Mouse (Mus musculus) spleen, adult 18-20 months (tissue): ENCODE results near the gene Rab3il1.

Experiments used
- DNase-seq, 2 experiments: peaks; one replicate each; pipeline ENCODE4 v3.0.0; 2022; ENCODE audit warnings: mixed read lengths in 2 of 2

Gene Rab3il1

GRCm38 (mm10) chr19:10041388-10042148, 40.1 kb downstream of the Rab3il1 start, which contains the start of gene Fads3:
Fads3 (plus strand) TSS chr19:10041569.
- DNase-seq: peak; percentile 33 to 46

GRCm38 (mm10) chr19:10042232-10042631, 40.8 kb downstream of the Rab3il1 start:
- no peak for DNase-seq

- DNase-seq: no peak
Observed at GRCm38 (mm10) chr19:10042816-10043215, 41.3 kb downstream of the Rab3il1 start.

GRCm38 (mm10) chr19:10043643-10044042, 42.2 kb downstream of the Rab3il1 start:
- DNase-seq: no peak

- DNase-seq: no peak
Observed at GRCm38 (mm10) chr19:10045707-10046106, 44.2 kb downstream of the Rab3il1 start.

- DNase-seq: no peak
Observed at GRCm38 (mm10) chr19:10046346-10046745, 44.9 kb downstream of the Rab3il1 start.

GRCm38 (mm10) chr19:10046983-10047382, 45.5 kb downstream of the Rab3il1 start:
- peak; percentile 35 to 38 for DNase-seq

- DNase-seq: no peak
Observed at GRCm38 (mm10) chr19:10049533-10049932, 48.1 kb downstream of the Rab3il1 start.

- no peak for DNase-seq
Observed at GRCm38 (mm10) chr19:10050438-10050837, 49.0 kb downstream of the Rab3il1 start.

GRCm38 (mm10) chr19:10052698-10053097, 51.2 kb downstream of the Rab3il1 start:
- no peak for DNase-seq

- DNase-seq: no peak
Observed at GRCm38 (mm10) chr19:10053692-10054260, 52.3 kb downstream of the Rab3il1 start.

GRCm38 (mm10) chr19:10054361-10055075, 53.0 kb downstream of the Rab3il1 start:
- no peak for DNase-seq

GRCm38 (mm10) chr19:10055261-10055660, 53.8 kb downstream of the Rab3il1 start:
- DNase-seq: no peak

GRCm38 (mm10) chr19:10055783-10056660, 54.6 kb downstream of the Rab3il1 start:
- no peak for DNase-seq

GRCm38 (mm10) chr19:10056686-10057085, 55.2 kb downstream of the Rab3il1 start:
- no peak for DNase-seq

- no peak for DNase-seq
Observed at GRCm38 (mm10) chr19:10057486-10058351, 56.2 kb downstream of the Rab3il1 start.

- DNase-seq: no peak
Observed at GRCm38 (mm10) chr19:10058352-10058825, 56.9 kb downstream of the Rab3il1 start.

GRCm38 (mm10) chr19:10058876-10059427, 57.5 kb downstream of the Rab3il1 start:
- no peak for DNase-seq

- DNase-seq: no peak
Observed at GRCm38 (mm10) chr19:10059911-10060567, 58.6 kb downstream of the Rab3il1 start.

GRCm38 (mm10) chr19:10060783-10061590, 59.5 kb downstream of the Rab3il1 start:
- no peak for DNase-seq
